Mouse (Mus musculus): ENCODE data around the gene Kcnj13. TPM values are rescaled to one million over a fixed set of nuclear protein-coding genes. Genes with fewer than 3 reads are reported as not detected.

The Kcnj13 gene
- polyA plus RNA-seq, 1 experiment, result 0.16 TPM

DNA sequence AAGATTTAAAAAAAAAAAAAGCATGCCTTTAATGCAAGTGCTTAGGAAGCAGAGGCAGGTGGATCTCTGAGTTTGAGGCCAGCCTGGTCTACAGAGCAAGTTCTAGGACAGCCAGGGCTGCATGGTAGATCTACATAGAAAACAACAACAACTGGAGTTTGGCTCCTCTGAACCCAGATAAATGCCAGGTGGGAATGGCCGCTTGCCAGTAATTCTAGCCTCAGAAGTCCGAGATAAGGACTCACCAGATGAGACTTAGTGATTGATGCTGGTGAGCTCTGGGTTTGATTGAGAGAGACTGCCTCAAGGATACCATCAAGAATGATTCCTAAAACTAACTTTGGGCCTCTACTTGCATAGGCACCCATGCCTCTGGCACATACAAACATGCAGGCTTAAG lies 44.0 kb downstream of the Kcnj13 start:
- Histone ChIP-seq H3K27ac (ENCODE audit: control insufficient read depth, insufficient read depth, low read depth, low read length) (no peak overlapping the region), H3K4me3 (ENCODE audit: control insufficient read depth, low read depth, low read length) (no peak overlapping the region), H3K27me3 (ENCODE audit: control insufficient read depth, insufficient read depth, low read length) (no peaks in the 10 kb centered on the region), H3K4me1 (ENCODE audit: control insufficient read depth, insufficient read depth, low read length) (no peaks in the 10 kb centered on the region), H3K36me3 (ENCODE audit: control insufficient read depth, insufficient read depth, low read length) (no peaks in the 10 kb centered on the region)
- TF ChIP-seq CTCF (IDR thresholded peaks at IDR 0.05; ENCODE audit: control insufficient read depth, insufficient read depth, insufficient replicate concordance, low read depth, low read length) (no peak), POLR2A (IDR thresholded peaks at IDR 0.05; ENCODE audit: control insufficient read depth, low read depth, low read length) (no peak)

Other genes starting within 250 kb of the Kcnj13 start
- gene Ecel1, start 238.2 kb downstream of the Kcnj13 start, polyA plus RNA-seq (2012; rRNA removed), result 5.8 and 6.8 TPM in 2 replicates
- 19.1 and 25.3 TPM in 2 replicates for gene Prss56, start 211.4 kb downstream of the Kcnj13 start, polyA plus RNA-seq (2012; rRNA removed)
- gene Chrnd, start 204.1 kb downstream of the Kcnj13 start, polyA plus RNA-seq (2012; rRNA removed), result 0.02 and 0.08 TPM in 2 replicates
- gene Chrng, start 190.1 kb downstream of the Kcnj13 start, polyA plus RNA-seq (2012; rRNA removed), result not detected in 2 replicates
- gene Eif4e2, start 180.8 kb downstream of the Kcnj13 start, polyA plus RNA-seq (2012; rRNA removed), result 127 and 132 TPM in 2 replicates
- gene Efhd1, start 130.4 kb downstream of the Kcnj13 start, polyA plus RNA-seq (2012; rRNA removed), result 418 and 483 TPM in 2 replicates
- gene Gigyf2, start 67.7 kb downstream of the Kcnj13 start, polyA plus RNA-seq (2012; rRNA removed), result 63.6 and 74.0 TPM in 2 replicates
- not detected in 2 replicates for gene Snorc, start 75.5 kb upstream of the Kcnj13 start, polyA plus RNA-seq (2012; rRNA removed)
- gene Neu2, start 115.2 kb upstream of the Kcnj13 start, polyA plus RNA-seq (2012; rRNA removed), result 0.59 and 1.4 TPM in 2 replicates
- gene Ngef, start 179.1 kb upstream of the Kcnj13 start, polyA plus RNA-seq (2012; rRNA removed), result 0.89 and 1.2 TPM in 2 replicates
- 8.1 and 10.4 TPM in 2 replicates for gene Inpp5d, start 225.6 kb upstream of the Kcnj13 start, polyA plus RNA-seq (2012; rRNA removed)

Data from testis, adult 2 months (tissue).